Mouse (Mus musculus) heart, adult 8-10 months (tissue): Measurements from ENCODE around the gene Kif4. TPM values are rescaled to one million over a fixed set of nuclear protein-coding genes. Genes with fewer than 3 reads are reported as not detected.

Source experiments
- DNase-seq: peaks from one replicate; pipeline ENCODE4 v3.0.0; 2022; ENCODE audit warnings: low spot score
- total RNA-seq, 4 experiments: library from RNA; stranded (reverse); gene quantifications; 2 replicates each; pipeline ENCODE4 v1.2.4; 2022

The Kif4 gene
- total RNA-seq, 4 experiments from 2014 or later = 0.08 to 0.52 (median 0.38) TPM

DNA sequence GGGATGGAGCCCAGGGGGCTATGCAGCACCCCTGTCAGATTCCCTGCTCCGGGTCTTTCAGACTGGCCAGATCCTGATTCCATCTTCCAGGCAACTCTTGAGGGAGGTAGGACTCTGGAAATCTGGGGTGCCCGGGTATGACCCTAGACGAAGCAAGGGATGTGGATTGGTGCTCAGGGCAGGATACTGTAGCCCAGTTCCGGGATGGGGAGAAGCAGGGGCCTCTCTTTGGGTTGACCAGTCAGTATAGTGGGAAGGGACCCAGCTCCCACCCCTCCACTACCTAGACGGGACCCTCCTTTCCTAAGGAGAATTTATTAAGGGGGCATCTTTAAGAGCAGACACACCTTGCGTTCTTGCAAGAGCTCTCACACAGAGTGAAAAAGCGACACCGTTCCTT is 104.7 kb downstream of the Kif4 start:
- DNase-seq = no peak

DNA sequence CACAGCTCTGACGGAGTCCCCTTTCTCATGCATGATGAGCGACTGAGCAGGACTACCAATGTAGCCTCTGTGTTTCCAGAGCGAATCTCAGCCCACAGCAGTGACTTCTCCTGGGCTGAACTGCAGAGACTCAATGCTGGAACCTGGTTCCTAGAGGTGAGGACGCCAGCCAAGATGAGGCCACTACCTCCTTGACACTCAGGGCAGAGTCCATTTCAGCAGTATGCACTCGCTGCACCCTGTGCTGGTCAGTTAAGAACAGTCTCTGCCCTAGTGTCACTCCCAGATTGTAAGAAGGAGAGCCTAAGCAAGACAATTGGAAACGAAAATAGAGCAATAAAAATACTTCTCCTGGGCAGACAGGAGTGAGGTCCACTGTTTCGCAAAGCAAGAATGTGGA is 108.8 kb downstream of the Kif4 start:
- DNase-seq = no peak

DNA sequence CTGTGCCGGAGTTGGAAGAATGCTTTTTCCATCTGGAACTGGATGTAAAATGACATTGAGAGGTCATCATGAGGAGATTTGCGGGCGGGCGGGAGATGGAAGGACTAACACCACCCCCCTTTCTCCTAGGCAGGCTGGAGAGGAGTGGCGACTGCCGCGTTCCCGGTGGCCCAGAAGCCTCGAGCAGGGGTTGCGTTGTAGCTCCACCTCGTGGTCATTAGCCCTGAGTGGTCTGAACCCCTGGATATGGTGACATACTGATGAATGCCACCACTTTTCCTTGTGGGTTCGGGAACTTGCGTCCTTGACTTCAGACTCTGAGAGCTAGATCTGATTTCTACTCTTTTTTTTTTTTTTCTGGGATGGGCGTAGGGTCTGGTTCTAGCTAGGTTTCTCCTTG is 113.4 kb downstream of the Kif4 start:
- DNase-seq = peak; percentile 53

DNA sequence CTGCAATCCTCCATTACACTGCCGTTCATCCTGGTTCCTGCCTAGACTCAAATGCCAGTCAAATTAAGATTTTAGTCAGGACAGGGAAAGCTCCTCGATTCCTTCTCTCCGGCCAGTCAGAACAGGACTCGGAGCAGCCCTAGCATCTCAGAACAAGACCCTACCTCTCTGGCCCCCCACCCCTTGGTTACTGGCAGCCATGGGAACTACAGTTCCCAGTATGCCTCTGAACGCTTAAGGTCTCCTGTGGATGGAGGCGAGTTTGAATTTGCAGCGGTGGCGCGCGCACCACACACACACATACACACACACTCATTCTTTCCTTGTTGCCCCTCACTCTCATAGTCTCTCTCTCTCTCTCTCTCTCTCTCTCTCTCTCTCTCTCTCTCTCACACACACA is 113.9 kb downstream of the Kif4 start:
- DNase-seq = no peak

DNA sequence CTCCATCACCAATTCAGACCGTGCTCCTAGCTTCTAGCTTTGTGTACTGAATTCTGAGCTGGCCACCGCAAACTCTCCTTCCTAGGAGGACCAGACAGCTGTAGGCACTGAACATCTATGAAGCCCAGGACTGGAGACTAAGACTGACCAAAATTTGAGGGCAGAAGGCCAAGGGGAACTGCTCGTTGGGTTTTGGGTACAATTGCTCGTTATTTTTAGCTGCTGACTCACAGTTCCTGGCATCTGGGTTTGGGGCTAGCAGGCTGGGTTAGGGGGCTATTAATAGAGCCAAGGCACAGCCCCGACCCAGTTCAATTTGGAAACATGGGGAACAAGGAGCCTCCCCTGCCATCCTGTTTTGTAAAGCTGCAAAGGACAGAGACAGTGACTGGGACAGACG is 115.2 kb downstream of the Kif4 start:
- DNase-seq = peak; percentile 53

DNA sequence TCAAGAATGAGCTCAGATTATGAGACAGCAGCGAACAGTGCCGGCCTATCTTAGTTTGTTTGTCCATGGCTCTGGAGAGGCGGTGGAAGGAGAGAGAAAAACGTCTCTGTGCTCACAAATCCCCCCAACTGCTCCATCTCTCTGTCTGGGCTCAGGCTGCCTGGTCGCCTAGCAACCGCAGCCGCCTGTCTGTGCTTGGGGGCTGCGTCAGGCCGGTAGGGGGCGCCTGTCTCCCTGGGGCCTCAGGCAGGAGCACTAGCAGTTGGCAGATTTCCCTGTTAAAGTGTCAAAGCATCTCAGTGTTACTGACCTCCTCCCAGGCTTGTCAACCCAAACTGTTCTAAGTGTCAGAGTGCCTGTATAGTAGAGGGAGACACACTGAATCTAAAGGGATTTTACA is 116.4 kb downstream of the Kif4 start:
- peak; percentile 41 for DNase-seq

DNA sequence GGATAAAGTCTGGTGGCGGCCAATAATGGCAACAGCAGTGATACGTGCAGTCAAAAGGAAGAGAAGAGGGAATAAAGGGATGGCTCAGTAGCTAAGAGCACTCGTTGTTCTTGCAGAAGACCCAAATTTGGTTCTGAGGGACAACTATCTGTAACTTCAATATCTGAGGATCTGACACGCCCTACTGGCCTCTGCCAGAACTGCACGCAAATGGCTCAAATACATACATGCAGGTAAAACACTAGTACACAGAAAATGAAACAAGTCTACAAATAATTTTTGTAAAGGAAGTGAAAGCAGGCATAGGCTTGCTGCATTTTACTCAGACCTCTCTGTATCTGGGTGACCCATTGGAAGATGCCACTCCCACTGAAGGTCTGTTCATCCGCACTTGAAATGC is 140.3 kb downstream of the Kif4 start:
- DNase-seq = no peak

DNA sequence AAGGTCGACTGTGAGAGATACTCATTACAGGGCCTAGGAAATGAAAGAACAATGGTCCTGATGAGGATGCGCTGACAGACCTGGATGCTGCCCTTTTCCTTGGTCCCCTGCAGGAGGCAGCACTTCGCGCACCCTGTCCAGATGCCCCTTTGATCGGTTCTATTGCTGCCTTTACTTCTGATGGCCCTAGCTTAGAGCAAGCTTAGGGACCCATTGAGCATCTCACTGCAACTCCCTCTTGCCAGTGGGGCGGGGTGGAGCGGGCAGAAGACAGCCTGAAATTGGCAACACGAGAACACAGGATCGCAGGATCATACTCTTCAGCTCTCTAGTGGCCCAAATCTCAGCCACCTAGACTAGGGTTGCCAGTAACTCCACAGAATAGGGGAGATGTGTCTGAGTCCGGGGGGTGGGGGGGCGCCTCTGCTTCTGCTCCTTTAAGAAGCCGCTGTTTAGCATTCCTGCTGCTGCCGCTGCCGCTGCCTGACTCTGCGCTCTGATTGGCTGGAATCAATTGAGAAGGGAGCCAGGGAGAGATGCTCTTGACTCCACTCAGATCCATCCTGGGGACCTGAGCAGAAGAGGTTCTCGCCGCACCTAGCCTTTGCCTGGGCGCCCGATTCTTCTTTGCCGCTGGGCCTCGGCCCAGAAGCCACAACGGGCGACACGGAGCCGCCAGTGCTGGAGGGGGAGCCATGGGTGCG is 141.8 kb downstream of the Kif4 start, which contains the start of gene Dlg3:
Gene Dlg3, plus strand, starts transcription at position 542 of the 704 bp plus-strand sequence.
- peak; percentile 7 for DNase-seq

DNA sequence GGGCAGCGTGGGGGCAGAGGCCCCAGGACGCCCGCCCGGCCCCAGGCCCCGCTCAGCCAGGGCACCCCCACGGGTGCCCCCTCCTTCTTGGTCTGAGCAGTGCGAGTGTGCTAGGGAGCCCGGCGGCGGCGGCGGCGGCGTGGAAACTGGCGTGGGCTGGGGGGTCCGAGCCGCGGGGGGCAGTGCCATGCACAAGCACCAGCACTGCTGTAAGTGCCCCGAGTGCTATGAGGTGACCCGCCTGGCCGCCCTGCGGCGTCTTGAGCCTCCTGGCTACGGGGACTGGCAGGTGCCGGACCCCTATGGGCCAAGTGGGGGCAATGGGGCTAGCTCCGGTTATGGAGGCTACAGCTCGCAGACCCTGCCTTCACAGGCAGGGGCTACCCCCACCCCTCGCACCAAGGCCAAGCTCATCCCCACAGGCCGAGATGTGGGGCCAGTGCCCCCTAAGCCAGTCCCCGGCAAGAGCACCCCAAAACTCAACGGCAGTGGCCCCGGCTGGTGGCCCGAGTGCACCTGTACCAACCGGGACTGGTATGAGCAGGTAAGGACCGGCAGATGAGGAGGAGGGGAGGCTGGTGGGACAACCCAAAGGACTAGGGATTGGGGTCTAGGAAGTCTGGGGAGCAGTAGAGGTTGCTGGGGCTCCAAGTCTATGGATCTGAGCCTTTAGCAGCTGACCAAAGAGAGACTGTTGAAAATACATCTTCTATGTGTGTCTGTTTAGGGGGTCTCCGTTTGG is 142.5 kb downstream of the Kif4 start:
- no peak for DNase-seq

DNA sequence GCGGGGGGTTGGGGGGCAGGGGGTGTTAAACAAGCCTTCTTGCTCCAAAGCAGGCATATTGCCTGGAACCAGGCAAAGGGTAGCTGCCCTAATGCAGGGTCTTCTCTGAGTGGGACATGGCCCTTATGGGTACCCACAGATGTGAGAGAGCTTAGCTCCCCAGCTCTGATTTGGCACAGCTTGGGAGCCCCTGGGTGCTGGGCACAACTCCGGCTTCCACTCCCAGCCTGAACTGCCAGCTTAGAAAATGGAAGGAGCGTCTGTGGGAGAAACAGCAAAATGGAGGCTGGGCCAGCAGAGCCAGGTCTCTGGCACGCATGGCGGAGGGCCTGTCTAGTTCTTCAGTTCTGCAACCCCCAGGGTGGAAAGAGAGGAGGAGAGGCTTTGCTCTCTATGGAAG is 143.7 kb downstream of the Kif4 start:
- DNase-seq = no peak

DNA sequence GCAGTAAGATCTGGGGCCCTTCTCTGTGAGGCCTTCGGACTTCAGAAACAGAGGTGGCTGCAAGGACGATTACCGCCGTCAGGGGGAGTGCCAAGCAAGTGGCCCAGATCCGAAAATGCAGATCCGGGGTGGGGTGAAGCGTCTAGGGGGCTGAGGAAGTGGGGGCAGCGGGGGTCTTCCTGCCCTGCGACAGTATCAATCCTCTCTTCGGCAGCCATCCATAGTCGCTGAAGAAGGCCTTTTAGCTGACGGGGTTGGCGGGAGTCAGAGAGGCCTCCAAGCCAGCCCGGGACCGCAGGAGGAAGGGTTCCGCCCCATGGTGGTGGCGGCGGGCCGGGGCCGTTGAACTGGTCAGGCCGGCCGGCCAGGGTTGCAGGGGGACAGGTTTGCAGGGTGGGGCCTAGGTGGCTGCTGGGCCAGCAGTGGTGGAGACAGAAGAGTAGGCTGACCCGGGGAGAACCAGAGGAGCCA is 148.8 kb downstream of the Kif4 start:
- DNase-seq = peak; percentile 63

DNA sequence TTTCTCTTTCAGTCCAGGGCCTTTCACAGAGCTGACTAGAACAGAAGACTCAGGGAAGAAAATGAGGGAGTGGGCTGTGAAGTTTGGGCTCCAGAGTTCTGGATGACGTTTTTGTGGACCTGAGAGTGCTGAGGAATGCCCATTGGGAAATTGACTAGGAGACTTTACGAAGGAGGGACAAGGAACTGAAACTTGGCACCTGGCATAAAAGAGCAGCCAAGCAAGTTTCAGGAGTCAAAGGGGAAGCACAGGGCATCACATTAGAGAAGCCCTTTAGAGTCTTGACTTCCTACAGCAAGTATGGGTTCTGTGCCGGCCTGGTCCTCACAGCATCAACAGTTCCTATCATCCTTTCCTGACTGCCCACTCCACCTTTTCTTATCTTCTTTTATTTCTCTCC is 149.9 kb downstream of the Kif4 start:
- no peak for DNase-seq

DNA sequence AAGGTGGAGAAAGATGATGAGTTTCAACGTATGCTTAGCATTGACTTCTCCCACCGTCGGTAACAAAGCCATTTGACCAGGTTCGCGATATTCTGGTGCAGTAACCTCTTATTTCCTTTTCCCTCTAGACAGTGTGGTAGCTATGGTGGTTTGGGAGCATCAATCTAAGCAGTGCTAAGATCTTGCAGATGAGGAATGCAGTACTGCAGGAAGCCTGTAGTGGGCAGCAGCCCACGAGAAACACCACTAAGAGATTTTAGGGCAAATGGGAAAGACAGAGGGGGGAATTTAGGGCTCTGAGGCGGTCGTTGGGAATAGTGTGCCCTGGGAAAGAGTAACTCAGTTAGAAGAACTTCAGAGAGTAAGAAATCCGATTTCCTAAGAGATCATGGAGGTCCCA is 151.0 kb downstream of the Kif4 start:
- DNase-seq = peak; percentile 37

Other genes with a start within 250 kb of the Kif4 start
- not detected for gene Otud6a, start 196.7 kb upstream of the Kif4 start, total RNA-seq
- gene Awat2, start 183.0 kb upstream of the Kif4 start, total RNA-seq = under 1 TPM in 1 of 4 experiments, not detected in 3; 0.33 TPM
- 10 to 100 TPM; 38.5 to 44.6 (median 42.8) TPM for gene Igbp1, start 131.4 kb upstream of the Kif4 start, total RNA-seq
- not detected for gene Dgat2l6, start 100.9 kb upstream of the Kif4 start, total RNA-seq
- not detected for gene Awat1, start 53.5 kb upstream of the Kif4 start, total RNA-seq
- gene P2ry4, start 30.9 kb upstream of the Kif4 start, total RNA-seq = not detected
- not detected for gene Arr3, start 20.2 kb upstream of the Kif4 start, total RNA-seq
- gene Pdzd11, start 831 bp downstream of the Kif4 start, total RNA-seq = 10 to 100 TPM; 21.5 to 26.8 (median 25.9) TPM
- gene Gdpd2, start 104.1 kb downstream of the Kif4 start, total RNA-seq = not detected
- gene Dlg3, start 142.0 kb downstream of the Kif4 start, total RNA-seq = 1 to 10 TPM; 2.0 to 4.3 (median 2.8) TPM